Mouse (Mus musculus): Measurements from ENCODE around the gene Vmn2r39.
"Not testable (repeated sequence)": the region's sequence is repeated elsewhere in the genome, so short reads cannot be mapped to it uniquely, and the experiment has no call there.

Vmn2r39 gene

DNA sequence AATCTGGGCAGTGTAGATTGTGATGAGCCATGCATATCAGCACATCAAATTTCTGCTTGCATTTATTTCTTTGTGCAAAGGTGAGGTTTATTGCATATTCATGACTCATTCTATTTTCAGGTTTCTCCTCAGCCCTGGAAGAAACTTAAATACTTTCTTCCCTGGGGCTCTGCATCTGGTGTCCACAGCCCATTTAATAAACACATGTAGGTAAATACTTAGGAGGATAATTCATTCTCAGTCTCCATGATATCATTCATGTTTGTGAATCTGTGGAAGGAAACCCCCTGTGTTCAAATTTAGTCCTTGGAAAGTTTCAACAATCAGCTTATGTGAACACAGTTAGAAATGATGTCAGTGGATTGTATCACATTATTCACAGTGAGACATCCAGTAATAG, at the start of gene Vmn2r39:
Gene Vmn2r39, minus strand, starts transcription at position 101 of the 400 bp plus-strand sequence.
- in situ Hi-C loops (cut with MboI; ENCODE audit: unreplicated experiment in 2 of 2): not testable (repeated sequence)

DNA sequence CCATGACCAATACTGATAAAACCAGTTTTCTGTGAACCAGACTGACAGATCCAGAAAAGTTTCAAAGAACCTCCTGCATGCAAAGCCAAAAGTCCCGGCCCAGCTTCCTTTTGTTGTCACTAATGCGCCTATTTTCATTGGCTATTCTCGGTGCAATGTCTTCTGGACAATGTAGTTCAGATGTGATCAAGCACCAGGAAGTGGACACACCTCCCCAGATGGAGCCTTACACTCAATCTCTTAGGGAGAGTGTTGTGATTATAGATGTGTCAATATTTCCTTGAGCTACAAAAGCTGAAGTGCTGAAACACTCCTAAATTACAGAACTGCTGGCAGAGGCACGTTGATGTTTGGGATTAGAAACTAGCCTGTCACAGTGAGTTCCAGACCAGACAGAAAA, 34.8 kb upstream of the Vmn2r39 start:
- in situ Hi-C loops (cut with MboI; ENCODE audit: unreplicated experiment in 2 of 2): not testable (repeated sequence)

Data from v-Abl transformed pro-B cells (cell line).